Mouse (Mus musculus) megakaryocyte, embryonic 14.5 days (primary cell): ENCODE measurements around the gene Wdhd1.
"Not testable (repeated sequence)": the region's sequence is repeated elsewhere in the genome, so short reads cannot be mapped to it uniquely, and the experiment has no call there.

Experiments
- FLI1 ChIP-seq: IDR thresholded peaks from 2 replicates; pipeline ENCODE4 v1.6.1; 2012; ENCODE audit warnings: low read length, inconsistent platforms, mixed read lengths
- GATA1 ChIP-seq: IDR thresholded peaks from 3 replicates; pipeline ENCODE4 v1.6.1; 2012; ENCODE audit warnings: mixed read lengths, low read length, inconsistent platforms, borderline replicate concordance

- not testable (repeated sequence) for TF ChIP-seq GATA1, FLI1
Observed at GRCm38 (mm10) chr14:47321581-47321980, 44.9 kb upstream of the Wdhd1 start.
